Mouse (Mus musculus) layer of hippocampus, adult 9-11 months (tissue): ENCODE data around the gene Hunk.

Experiments used
- DNase-seq: peaks from one replicate; pipeline ENCODE4 v3.0.0; 2022

Gene Hunk

DNA sequence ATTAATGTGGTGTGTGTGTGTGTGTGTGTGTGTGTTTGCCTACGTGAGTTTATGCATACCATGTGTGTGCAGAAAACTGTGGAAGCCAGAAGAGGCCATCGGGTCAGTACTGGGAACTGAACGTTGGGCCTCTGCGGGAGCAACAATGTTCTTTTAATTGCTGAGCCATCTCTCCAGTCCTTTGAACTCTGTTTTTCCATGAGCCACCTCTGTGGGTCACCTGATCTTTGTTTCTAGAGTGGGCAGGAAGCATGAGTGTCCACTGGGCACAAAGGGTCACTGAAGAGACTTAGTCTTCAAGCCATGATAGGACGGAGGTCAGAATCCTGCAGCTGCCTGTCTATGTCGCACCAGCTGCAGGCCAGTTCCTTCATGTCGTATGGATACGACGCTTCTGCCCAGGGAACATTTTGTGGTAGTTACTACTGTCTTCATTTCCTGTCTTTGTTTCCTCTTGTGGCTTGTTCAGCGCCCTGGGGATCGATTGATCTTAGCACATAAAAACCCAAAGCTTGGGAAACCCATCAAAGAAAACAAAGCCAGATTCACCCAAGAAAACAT, 10.3 kb downstream of the Hunk start:
- DNase-seq, result no peak

DNA sequence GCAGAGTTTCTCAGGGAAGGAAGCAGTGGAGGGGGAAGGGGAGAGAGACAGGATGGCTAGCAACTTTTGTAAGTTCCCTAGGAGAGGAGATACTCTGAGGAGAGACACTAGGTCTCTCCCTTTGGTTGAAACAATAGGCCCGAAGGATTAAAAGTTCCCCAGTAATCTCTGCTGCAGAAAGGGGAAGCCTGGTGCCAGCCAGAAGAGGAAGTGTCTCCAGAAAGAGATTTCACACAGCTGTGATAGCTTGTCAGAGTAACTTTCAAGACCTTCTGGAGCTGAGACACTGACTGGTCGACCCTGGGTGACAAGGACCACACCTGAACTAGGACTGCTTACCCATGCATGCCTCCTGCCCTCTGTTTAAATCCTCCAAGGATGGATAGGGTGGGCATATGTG, 11.1 kb downstream of the Hunk start:
- DNase-seq, result no peak

GRCm38 (mm10) chr16:90400314-90400713, 14.5 kb downstream of the Hunk start:
- DNase-seq, result no peak

DNA sequence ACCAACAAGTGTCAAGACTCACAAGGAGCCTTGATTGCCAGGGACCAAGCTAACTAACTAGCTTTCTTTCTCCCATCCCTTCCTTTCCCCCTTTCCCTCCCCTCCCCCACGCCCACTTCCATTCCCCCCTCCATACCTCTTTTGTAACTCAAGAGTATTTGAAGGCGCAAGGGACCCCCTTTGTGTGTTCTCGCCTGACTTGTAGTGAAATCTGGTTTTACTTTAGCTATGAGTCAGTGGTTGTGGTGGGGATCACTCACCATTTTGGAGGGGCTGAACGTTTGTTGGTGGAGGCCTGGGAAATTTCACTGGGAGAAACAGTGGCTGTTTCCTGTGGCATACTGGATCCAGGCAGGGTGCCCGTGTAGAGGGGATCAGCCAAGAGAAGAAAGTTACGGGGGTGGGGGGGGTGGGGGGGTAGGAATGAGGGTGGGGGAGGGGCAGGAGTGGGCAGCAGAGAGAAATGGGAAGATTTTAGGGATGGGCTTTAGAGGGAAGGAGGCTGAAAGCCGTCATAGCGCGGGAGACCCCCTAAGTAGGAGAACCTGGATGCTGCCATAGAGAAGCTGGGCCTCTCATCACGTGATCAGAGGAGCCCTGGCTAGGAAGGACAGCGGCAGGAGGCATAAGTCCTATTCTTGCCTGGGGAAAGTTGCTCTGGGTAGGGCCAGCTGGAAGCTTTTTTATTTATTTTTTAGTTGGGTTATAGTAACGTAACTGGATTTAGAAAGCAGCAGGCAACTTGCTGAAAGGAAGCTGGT, 15.3 kb downstream of the Hunk start:
- DNase-seq, result no peak

DNA sequence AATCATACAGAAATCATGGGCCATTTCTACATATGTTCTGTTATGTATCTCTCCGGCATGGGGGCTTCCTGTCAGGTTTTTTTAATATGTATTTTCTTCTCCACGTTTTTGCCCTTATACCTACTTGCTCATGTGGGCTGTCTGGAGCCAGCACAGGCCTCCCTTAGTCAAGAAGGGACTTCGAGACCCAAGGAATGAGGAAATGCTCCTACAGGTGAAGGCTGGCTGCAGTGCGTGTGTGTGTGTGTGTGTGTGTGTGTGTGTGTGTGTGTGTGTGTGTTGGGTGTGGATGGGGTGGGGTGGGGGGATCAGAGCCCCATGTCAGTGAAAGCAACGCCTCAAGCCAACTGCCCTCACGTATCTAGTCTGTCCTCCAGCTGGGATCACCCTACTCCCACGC, 16.5 kb downstream of the Hunk start:
- no peak for DNase-seq

DNA sequence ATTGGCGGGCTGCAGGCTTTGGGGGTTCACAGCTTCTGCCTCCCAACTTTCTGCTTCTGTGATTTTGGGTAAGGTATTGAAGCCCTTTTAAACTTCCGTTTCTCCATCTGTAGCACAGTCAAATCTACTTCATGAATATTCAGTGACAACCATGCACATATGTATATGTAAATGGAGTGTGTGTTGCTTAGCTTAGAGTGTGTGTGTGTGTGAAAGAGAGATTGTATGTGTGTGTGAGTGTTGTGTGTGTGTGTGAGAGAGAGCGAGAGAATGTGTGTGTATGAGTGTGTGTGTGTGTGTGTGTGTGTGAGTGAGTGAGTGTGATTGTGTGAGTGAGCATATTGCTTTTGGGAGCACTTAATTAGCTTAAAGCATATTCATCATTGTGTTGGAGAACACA, 19.4 kb downstream of the Hunk start:
- DNase-seq, result no peak

DNA sequence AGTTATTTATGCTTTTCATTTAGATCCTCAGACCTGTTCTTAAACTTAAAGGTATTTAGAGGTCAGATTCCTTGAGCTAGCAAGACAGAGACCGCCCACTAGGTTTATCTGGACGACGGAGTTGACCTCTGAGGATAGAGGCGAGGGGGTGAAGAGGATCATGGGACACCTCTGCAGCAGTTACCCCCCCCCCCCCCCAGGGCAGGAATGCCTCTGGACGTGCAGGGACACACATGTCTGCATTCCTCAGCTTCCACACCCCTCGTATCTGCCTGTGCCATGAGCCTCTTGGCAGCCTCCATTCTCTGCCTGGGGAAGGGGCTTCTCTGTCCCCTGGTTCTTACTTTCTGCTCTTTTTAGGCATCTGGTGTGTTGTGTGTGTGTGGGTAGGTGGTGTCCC, 19.8 kb downstream of the Hunk start:
- no peak for DNase-seq

- DNase-seq, result no peak
These were observed 21.9 kb downstream of the Hunk start for GRCm38 (mm10) chr16:90407541-90408289.

DNA sequence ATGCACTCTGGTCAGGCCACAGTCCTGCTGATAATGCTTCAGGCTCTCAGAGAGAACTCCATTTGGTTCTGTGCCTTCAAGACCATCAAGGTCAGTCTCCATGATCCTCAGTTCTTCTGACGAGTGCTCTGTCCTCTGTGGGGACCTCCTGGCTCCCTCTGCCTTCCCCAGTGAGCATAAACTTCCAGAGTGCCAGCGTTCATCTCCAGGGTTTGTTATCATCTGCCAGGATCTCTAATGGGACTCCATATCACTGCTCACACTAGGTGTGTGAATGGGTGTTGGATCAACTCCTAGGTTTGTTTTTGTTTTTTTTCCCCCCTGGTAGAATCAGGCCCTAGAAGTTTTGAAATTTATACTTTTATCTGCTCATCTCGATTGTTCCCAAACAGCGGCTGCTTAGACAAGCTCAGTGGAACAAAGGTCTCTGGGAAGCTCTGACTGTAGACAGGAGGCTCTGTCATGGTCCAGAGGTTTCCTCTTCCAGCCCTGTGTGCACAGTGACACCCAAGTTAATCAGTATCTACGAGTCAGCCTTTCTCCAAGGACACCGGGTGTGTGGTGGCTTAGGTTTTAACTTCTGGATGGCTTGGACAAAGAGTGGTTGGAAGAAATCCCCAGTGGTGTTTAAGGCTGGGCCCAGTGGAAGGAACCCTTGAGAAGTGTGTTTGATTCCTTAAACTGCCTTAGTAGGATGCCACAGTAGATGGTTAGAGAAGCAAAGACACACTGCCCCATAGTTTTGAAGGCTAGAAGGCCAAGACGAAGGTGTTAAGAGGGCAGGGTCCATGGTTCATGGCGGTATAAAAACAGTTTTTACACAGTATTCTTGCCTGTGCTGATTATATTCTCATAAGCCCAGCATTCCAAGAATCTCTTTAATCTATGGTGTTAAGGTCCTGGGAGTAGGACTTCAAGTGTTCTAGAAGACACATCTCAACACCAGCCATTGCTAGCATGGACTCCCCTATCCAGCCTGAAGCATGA, 26.6 kb downstream of the Hunk start:
- DNase-seq, result no peak

DNA sequence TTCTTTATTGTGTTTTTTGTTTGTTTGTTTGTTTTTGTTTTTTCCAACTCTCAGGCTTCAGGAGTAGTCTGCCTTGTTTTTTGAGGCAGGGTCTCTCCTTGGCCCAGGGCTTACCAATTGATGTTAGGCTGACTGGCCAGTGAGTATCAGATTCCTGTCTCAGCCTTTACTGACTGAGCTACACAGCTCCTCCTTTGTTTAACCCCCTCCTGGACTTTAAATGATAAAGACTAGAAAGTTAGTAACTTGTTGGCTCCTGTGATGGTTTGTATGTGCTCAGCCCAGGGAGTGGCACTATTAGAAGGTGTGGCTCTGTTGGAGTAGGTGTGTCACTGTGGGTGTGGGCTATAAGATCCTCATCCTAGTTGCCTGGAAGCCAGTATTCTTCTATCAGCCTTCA, 30.8 kb downstream of the Hunk start:
- no peak for DNase-seq

DNA sequence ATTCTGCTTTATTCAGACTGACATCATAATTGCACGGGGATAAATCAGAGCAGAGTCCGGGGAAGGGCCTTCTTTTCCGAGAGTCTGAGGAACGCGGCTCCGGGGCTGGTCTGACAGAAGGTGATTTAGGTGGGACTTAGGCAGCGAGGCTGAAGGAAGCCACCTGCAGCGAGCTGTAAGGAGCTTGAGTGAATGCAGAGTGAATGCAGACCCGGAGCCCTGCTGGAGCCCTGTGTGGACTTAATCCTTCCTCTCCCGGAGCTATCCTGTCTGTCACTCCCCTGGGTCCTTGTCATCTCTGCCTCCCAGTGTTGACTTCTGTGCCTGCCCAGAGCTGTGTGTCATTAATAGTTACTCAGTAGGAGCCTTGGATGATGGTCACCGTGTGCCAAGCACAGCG, 32.8 kb downstream of the Hunk start:
- no peak for DNase-seq

DNA sequence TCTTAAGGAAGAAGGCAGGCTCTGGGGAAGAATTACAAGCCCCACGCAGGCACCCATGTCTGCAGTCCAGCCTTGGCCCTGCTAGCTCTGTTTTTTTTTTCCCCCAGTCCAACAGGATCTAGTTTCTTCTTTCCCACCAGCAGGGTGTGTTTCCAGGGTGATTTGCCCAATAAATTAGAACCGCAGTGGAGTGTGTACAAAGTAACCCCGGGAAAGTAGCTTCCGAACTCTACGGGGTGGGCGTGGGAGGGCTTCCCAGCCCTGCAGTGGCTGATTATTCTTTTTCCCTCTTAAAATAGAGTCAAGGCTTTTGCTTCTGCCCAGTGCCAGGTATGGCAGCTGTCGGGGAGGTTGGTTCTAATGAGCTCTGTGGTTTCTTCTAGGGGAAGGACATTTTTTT, 35.3 kb downstream of the Hunk start:
- no peak for DNase-seq

DNA sequence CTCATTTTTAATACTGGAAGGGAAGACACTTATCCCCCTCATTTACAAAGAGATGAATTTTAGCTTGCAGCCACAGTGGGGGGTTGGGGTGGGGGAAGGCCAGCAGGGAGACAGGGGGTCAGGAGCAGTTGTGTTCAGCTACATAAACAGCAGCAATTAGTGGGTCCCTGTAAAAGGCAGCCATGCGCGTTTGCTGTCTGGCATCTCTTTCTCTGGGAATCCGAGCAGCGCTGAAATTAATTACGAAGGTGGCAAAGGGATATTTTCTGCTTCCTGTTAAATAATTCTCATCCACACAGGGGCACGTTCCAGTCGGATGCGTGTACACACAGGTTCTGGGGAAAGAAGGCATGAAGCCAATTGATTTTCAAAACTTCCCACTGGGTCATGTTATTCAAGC, 35.7 kb downstream of the Hunk start:
- no peak for DNase-seq

DNA sequence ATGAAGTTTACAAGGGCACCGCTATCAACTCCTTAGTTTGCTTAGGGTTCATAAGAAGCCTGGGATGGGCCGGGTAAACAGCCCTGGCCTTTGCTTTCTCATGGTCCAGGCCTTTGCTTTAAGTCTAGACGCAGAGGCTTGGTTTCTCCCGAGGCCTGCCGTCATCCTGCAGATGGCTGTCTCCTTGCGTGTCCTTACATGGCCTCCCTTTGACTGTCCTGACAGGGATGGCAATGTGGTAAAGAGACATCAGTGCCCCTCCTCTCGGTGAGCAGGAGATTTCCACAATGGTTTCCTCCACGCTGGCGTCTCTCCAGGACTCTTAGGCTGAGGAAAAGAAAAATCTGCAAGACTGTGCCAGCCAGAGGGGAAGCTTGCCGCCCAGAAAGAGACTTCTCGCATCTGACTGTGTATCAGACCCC, 36.3 kb downstream of the Hunk start:
- peak; percentile 35 for DNase-seq

DNA sequence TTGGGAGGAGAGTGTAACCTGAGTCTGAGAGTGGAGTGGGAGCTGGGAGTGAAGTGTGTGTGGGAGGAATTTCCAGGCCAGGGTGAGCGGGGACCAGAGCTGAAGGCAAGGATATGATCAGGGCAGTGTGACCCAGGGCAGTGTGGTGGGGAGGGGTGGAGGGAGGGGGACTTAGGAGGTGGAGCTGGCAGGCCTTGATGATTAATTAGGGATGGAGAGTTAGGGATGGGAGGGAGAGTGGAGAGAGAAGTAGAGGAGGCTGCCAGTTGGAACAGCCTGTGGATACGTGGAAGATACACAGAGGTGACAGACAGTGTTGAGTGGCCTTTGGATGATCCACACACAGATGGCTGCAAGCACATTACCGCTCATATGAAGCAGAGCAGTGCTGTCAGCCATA, 38.1 kb downstream of the Hunk start:
- no peak for DNase-seq

DNA sequence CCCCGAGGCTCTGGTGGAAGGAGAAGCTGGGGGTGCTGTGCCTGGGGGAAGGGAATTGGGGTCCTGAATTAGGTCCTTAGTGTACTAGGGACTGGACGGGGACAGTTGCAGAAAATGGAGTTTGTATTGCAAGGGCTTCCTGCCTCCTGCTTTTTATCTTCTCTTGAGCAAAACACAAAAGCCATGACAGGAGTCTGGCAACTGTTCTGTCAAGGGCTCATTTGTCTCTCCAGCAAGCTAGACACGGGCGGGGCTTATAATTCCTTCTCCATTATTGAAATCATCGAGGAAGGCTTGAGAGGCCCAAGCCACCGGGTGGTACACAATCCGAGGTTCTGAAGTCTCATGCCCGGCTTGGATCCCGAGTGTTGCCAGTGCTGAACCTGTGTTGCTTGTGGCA, 38.6 kb downstream of the Hunk start:
- DNase-seq, result no peak

DNA sequence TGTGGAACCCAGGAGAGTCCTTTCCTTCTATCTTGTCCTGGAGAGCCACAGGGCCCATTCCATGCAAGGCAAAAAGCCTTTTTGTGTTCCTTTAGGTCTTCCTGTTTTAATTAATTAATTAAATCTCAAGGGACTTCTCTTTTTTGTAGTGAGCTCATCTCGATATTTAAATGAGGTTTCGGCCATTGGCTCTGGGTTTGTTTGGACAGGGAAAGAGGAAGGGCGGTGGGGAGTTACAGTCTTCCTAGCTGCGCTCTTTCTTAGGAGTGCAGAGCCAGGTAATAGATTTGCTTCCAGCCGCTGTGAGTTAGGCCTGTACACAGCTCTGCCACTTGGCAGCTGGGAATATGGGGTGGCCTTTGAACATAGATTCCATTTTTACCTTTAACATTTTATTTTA, 40.4 kb downstream of the Hunk start:
- DNase-seq, result no peak

DNA sequence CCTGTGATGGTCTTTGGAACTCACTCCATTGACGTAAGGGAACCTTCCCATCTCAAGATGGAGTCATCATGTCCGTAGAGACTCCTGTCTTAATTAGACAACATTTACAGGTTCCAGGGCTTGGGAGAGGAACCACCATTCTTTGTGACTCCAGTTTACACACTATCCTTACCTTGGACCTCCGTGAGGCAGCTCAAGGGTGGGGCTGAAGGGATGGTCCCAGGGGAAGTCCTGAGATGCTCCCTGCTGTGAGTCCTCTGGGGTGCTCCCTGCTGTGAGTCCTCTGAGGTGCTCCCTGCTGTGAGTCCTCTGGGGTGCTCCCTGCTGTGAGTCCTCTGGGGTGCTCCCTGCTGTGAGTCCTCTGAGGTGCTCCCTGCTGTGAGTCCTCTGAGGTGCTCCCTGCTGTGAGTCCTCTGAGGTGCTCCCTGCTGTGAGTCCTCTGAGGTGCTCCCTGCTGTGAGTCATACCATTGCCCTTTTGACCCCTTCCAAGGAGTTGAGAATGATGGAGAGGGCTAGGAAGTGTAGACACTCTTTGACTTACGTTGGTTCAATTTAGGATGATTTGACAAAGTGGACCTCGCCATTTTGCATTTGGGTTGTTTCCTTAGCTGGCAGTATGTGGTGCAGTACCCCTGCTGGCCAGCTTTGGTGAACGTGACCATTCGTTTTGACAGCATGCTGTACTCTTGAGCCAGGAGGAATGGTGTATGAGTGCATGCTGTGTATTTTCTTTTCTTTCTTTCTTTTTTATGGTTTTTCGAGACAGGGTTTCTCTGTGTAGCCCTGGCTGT, 42.2 kb downstream of the Hunk start:
- DNase-seq, result no peak

DNA sequence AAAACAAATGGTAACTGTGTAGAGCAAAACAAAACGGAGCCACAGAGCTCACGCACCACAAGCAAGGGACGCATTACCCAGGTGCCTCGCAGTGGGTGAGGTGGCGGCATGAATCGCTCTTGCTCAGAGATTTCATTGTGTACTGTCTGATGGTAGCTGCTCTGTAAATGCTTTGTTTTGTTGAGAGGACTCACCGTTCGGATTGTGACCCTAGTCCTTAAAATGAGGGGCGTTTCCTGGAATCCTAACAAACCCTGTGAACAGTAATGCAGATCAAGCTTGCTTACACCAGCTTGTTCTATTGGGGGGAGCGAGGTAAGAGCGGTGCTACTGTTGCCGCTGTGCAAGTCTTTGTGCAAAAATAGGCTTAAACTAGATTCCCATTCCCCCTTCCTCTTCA, 47.7 kb downstream of the Hunk start:
- no peak for DNase-seq

DNA sequence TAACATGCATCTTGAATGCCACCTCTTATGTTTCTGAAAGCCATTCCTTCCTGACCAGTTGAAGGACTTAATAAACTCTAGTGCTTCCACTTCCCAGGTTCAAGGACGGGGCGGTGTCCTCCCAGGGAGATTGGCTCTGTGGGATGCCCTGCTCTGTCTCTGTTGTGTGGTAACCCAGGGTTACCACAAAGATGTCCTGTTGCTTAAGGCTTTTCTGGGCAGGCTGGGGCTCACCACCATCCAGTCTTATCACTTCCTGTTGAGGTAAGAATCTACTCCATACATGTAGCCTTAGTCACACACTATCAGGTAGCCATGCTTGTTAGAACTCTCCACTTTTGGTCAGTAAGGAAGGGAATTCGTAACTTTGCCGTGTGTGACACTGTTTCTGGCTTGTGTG, 49.4 kb downstream of the Hunk start:
- no peak for DNase-seq

GRCm38 (mm10) chr16:90437276-90437675, 51.5 kb downstream of the Hunk start:
- DNase-seq, result no peak

DNA sequence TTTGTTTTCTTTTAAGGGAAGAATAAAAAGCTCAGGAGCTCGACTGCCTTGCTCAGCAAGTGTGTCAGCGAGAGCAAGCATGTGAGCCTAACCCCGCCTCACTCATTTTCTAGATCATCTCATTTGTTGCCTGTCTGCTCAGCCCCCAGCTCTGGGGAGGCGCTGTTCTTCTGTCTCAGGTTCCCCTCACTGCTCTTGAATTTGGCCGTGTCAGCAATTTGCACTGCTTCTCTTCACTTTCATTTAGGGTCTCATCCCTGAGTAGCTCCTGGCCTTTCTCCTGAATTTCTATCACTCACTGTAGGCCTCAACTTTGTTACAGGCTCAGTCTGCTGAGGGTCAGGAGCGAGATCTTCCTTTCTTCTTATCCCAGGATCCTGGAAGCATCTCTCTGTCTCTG, 53.7 kb downstream of the Hunk start:
- no peak for DNase-seq
